Mouse (Mus musculus) gastrocnemius, postnatal 36 days (tissue): ENCODE measurements around the gene Sipa1l2. TPM values are rescaled to one million over a fixed set of nuclear protein-coding genes. Genes with fewer than 3 reads are reported as not detected.
A peak's percentile ranks its signal among the peaks of the same experiment; 100 is the strongest.

Experiments used
- DNase-seq, 2 experiments: peaks; one replicate each; pipeline ENCODE4 v3.0.0; 2022
- intact Hi-C: fragments of 180-260 bp; cut with DNase I; formaldehyde crosslinking; loops from one replicate; pipeline ENCODE4 v1.15.1; 2025
- total RNA-seq, 2 experiments: library from RNA; stranded (reverse); gene quantifications; 2 replicates each; pipeline ENCODE4 v1.2.3; 2021

The Sipa1l2 gene
- total RNA-seq, 2 experiments from 2014 or later, result 4.9 to 5.2 TPM

GRCm38 (mm10) chr8:125482491-125483096, 87.0 kb downstream of the Sipa1l2 start:
- intact Hi-C loops, result no loop called here
- no peak for DNase-seq

- intact Hi-C loops, result no loop called here
- DNase-seq, result peak; percentile 38
These were observed 94.7 kb downstream of the Sipa1l2 start for GRCm38 (mm10) chr8:125474876-125475275.

- DNase-seq, result no peak
- intact Hi-C loops, result no loop called here
These were observed 98.2 kb downstream of the Sipa1l2 start for GRCm38 (mm10) chr8:125471374-125471773.

- no peak for DNase-seq
- intact Hi-C loops, result no loop called here
These were observed 104.3 kb downstream of the Sipa1l2 start for GRCm38 (mm10) chr8:125465156-125465821.

- no peak for DNase-seq
- intact Hi-C loops, result no loop called here
These were observed 106.7 kb downstream of the Sipa1l2 start for GRCm38 (mm10) chr8:125462901-125463300.

GRCm38 (mm10) chr8:125461504-125461903, 108.1 kb downstream of the Sipa1l2 start:
- intact Hi-C loops, result no loop called here
- DNase-seq, result no peak

- intact Hi-C loops, result no loop called here
- no peak for DNase-seq
These were observed 109.0 kb downstream of the Sipa1l2 start for GRCm38 (mm10) chr8:125460602-125461001.

GRCm38 (mm10) chr8:125449048-125449447, 120.6 kb downstream of the Sipa1l2 start:
- no peak for DNase-seq
- intact Hi-C loops, result loop anchor here (10.0 kb wide), 1 partner anchor 264 kb away; no protein-coding TSS in a partner anchor

- intact Hi-C loops, result loop anchor here (10.0 kb wide), 1 partner anchor 263 kb away; no protein-coding TSS in a partner anchor
- DNase-seq, result no peak
These were observed 122.1 kb downstream of the Sipa1l2 start for GRCm38 (mm10) chr8:125447543-125447942.

- no peak for DNase-seq
- intact Hi-C loops, result loop anchor here (10.0 kb wide), 1 partner anchor 261 kb away; no protein-coding TSS in a partner anchor
These were observed 123.4 kb downstream of the Sipa1l2 start for GRCm38 (mm10) chr8:125446236-125446635.

- DNase-seq, result peak in 1 of 2 experiments; percentile 27
- intact Hi-C loops, result loop anchor here (10.0 kb wide), 1 partner anchor 260 kb away; no protein-coding TSS in a partner anchor
These were observed 124.4 kb downstream of the Sipa1l2 start for GRCm38 (mm10) chr8:125445225-125445609.

- DNase-seq, result no peak
- intact Hi-C loops, result loop anchor here (10.0 kb wide), 1 partner anchor 260 kb away; no protein-coding TSS in a partner anchor
These were observed 125.0 kb downstream of the Sipa1l2 start for GRCm38 (mm10) chr8:125444457-125445224.

- no peak for DNase-seq
- intact Hi-C loops, result no loop called here
These were observed 134.1 kb downstream of the Sipa1l2 start for GRCm38 (mm10) chr8:125435320-125436100.

GRCm38 (mm10) chr8:125434151-125434550, 135.5 kb downstream of the Sipa1l2 start:
- DNase-seq, result no peak
- intact Hi-C loops, result no loop called here

- peak in 1 of 2 experiments; percentile 24 for DNase-seq
- intact Hi-C loops, result no loop called here
These were observed 138.3 kb downstream of the Sipa1l2 start for GRCm38 (mm10) chr8:125431321-125431720.

GRCm38 (mm10) chr8:125430796-125431195, 138.8 kb downstream of the Sipa1l2 start:
- intact Hi-C loops, result no loop called here

GRCm38 (mm10) chr8:125428979-125429690, 140.5 kb downstream of the Sipa1l2 start:
- intact Hi-C loops, result no loop called here
- DNase-seq, result no peak

More at GRCm38 (mm10) chr8:125430796-125431195, 138.8 kb downstream of the Sipa1l2 start:
- no peak for DNase-seq

- no peak for DNase-seq
- intact Hi-C loops, result no loop called here
These were observed 145.7 kb downstream of the Sipa1l2 start for GRCm38 (mm10) chr8:125423861-125424260.

GRCm38 (mm10) chr8:125419202-125419830, 150.3 kb downstream of the Sipa1l2 start:
- intact Hi-C loops, result no loop called here

More at GRCm38 (mm10) chr8:125419202-125419830, 150.3 kb downstream of the Sipa1l2 start:
- no peak for DNase-seq
